Mouse (Mus musculus): ENCODE measurements around the gene Hnrnpdl.

- peak; percentile 47 for TF ChIP-seq CTCF (IDR thresholded peaks at IDR 0.05; ENCODE audit: low read depth, low read length)
- no peak for TF ChIP-seq POLR2A (IDR thresholded peaks at IDR 0.05; ENCODE audit: insufficient read depth, low read length)
- no peak for TF ChIP-seq EP300 (IDR thresholded peaks at IDR 0.05; ENCODE audit: insufficient read depth, low read depth, low read length)
Observed at GRCm38 (mm10) chr5:100008485-100008884, 31.0 kb downstream of the Hnrnpdl start.

All from ES-Bruce4 (cell line).